Mouse (Mus musculus): ENCODE measurements at regions not wholly inside any gene's neighbourhood (a gene's known extent, or its start where the extent isn't known, plus 50 kb on each side); places are given as distances from the start of the nearest gene placed in this dataset.

- TF ChIP-seq MYOG (IDR thresholded peaks at IDR 0.05; ENCODE audit: control insufficient read depth, extremely low read depth, insufficient read length) = no peak
- TF ChIP-seq CTCF (IDR thresholded peaks at IDR 0.05; ENCODE audit: control insufficient read depth, insufficient read depth, insufficient read length) = no peak
- TF ChIP-seq MAX (IDR thresholded peaks at IDR 0.05) = no peak
- TF ChIP-seq MYOD1 (IDR thresholded peaks at IDR 0.05; ENCODE audit: control insufficient read depth, insufficient read length, low read depth) = peak; percentile 23
- TF ChIP-seq CEBPB (IDR thresholded peaks at IDR 0.05; ENCODE audit: low read depth) = no peak
These were observed 63.9 kb upstream of the Tars start for GRCm38 (mm10) chr15:11463341-11463740.

Measured in C2C12 (cell line).